Mouse (Mus musculus) cerebellum, postnatal 14 days (tissue): ENCODE results near the gene Itpr3.

Experiments used
- DNase-seq, 2 experiments: peaks; one replicate each; pipeline ENCODE4 v3.0.0; 2021; ENCODE audit warnings: mixed read lengths in 2 of 2

The Itpr3 gene

DNA sequence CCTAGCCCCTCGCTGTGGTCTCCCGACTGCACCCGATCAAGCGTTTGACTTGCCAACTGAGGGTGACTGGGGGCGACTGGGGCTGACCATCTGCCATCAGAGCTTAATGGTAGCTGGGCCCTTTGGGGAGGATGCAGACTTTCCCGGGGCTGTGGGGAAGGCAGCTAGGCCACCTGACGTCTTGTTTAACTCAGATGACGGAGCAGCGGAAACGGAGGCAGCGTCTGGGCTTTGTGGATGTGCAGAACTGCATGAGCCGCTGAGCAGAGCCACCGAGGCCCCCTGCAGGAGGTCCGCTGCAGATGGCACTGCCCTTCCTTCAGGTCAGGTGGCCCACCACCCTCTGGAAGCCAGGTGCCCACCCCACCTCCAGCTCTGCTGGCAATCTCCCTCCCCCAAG lies 64.2 kb downstream of the Itpr3 start:
- peak in 1 of 2 experiments; percentile 63 for DNase-seq

DNA sequence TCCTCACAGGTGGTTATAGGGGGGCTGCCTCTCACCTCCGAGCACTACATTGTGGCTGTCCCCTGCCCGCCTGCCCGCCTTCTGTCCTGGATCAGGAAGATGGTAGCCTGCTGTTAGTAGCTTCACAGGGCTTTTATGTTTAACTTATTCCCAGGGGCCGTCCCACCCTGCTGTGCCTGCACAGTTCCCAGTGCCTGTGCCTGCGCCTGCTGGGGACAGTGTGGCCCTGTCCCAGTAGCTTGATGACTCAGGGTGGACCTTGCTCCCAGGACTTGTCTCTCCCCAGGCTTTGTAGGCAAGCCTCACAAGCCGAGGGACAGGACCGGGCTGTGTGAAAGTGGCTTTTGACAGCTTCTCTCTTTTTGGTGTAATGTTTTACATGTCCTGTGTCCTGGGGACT lies 64.7 kb downstream of the Itpr3 start:
- peak; percentile 47 to 52 for DNase-seq

DNA sequence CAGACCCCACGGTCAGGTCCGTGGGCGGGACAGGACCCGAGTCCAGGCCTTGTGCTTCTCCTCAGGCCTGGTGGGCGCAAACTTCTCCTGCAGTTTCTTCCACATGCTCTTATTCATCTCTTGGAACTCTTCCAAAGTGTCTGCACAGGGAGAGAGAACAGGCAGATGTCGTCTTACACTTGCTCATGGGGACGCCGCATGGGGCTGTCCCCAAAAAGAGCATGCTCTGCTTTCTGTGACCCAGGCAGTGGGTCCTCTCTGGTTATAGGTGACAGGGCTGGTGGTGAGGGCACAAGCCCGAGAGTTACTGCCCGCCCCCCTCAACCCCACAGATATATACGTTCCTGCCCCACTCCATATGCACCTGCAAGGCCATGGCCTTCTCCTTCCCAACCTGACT lies 65.6 kb downstream of the Itpr3 start:
- DNase-seq, result peak in 1 of 2 experiments; percentile 16

DNA sequence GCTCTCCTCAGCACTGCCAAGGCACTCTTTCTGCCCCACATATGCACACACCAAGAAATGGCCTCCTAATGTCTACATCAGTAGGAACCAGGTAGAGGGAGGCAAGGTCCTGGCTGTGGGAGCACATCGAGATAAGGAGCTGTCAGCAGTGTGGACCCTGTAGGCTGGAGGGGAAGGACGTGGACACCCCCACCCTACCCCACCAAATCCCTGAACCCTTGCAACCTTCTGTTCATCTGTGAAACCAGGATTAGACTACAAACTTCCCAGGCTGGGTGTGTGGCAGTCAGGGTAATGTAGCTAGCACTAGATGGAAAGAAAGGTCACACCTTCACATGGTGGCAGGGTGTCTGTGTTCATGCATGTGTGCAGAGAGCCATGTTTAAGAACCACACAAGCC lies 66.0 kb downstream of the Itpr3 start:
- DNase-seq, result peak in 1 of 2 experiments; percentile 11

DNA sequence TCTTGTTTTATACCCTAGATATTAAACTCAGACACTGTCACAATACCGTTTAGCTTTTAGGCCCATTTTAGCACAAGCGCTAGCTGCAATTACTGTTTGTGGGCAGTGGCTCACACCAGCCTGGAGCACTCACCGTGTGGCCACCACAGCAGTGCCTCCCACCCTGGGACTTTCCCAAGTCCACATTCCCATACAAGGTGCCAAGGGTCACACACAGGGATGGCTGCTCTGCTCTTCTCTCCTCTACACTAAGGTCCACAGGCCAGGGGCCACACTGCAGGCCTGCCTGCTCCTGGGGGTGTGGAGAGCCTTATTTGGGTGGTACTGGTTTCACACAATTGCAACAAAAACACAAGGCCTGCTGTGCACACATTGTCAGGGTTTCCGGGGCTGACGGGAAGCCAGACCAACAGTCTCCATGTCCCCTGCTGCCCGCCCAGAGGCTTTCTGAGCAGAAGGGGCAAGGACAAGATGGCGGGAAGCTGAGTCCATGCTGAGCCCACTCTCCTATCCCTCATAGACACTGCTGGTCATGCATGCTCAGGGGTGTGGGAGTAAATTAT lies 66.8 kb downstream of the Itpr3 start:
- DNase-seq, result peak in 1 of 2 experiments; percentile 10

DNA sequence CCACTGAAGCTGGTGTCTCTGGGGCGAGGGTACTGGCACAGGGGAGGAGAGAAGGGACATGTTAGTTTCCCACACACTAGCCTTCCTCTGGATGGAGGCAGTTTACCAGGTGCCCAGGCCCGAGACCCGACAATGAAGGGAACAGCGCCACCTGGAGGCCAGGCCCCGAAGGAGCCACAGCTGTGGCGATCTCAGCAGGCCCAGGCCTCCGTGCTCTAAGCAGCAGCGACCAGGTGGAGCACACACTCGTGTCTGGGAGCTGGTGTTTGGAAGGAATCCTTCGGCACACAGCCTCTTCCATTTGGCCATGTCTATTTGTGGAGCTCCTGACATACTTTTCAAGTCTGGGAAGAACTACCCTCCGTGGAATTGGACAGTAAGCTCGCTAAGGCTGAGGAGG lies 68.1 kb downstream of the Itpr3 start:
- DNase-seq, result peak; percentile 83 to 92

DNA sequence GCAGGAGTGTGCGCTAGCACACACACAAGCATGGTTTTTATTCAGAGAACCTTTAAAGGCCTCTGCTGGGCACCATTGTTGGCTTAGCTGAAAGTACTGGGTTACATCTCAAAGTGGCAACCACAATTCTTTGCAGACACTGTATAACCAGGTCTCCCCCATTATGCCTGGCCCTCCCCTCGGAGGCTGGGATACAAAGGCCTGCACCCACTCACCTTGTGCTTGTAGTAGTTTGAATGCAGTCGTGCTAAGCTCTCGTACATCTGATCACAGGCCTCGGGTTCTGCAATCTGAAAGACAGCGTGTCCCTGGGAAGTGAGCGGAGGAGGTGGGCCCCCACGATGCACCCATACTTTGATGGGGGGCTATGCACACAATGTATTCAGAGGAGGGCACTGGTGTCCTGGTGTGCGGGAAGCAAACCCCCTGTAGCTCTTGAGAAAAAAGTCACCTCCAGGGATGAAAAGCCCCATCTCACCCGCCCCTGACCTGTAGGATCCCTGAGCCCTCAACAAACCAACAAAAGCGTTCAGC lies 68.6 kb downstream of the Itpr3 start:
- no peak for DNase-seq

DNA sequence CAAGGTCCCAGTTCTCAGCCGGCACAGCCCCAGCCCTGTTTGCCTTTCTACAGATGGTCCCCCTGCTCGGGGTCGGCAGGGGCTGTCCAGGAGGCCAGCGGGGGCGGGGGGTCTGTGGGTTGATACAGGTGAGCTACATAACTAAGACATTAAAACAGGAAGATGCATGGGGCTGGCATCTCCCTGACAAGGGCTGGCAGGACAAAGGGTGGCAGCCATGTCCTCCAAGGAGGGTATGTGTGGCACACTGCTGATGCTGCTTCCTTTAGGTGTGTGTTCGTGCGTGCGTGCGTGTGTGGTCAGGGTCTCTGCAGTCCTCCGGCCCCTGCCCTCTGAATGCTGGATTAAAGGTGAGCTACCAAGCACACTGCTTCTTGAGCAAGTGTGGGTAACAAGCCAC lies 69.9 kb downstream of the Itpr3 start:
- no peak for DNase-seq

DNA sequence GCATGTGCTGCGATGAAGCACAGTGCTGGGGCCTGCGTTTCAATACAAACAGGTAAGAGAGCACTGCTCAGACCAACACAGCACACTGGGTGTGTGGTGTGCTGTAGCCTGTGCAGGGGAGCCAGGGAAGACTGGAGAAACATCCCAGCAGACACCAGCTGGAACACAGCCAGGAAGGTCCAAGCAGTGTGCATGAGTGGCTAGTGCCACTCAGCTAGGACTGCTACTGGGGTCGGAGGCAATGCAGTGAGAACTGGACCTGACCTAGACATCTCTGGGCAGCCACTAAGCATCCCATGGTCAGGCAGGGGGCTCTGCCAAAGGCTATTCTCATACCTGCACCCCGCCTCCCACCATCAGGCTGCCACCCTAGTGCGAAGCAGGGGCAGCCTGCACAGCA lies 71.1 kb downstream of the Itpr3 start:
- DNase-seq, result peak; percentile 39 to 58

DNA sequence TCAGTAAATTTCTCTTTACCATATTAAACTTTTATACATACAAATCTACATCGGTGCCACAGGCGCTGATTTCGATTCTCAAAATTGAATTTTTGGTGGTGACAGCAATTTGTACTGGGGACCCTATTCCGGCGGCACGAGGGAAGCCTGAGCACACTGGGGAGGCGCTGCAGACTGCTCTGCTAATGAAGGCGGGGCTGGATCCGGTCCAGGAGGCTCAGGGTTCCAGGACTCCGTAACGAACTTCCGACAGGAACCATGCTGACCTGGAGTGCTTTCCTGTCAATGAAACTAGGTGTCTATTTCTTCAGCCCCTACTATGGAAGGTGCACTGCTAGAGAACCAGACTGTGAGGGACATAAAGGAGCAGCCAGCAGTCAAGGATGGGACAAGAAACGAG lies 72.2 kb downstream of the Itpr3 start:
- peak; percentile 60 to 69 for DNase-seq

DNA sequence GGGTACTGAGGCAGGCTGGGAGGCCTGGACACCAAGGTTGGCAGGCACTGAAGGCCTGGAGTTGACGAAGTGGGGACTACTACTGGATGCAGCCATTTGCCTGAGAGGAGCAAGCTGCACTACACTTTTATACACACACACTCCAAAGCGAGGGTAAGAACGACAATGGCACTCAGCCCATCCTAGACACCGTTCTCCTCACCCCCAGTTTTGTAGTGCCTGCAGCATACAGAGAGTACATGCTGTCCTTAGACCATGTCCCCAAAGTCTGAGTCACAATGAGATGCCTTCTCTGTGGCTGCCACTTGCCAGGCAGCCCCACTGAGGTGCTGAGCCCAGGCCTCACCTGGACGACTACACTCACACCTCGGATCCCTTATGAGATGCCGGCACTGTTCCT lies 72.7 kb downstream of the Itpr3 start:
- peak in 1 of 2 experiments; percentile 12 for DNase-seq

DNA sequence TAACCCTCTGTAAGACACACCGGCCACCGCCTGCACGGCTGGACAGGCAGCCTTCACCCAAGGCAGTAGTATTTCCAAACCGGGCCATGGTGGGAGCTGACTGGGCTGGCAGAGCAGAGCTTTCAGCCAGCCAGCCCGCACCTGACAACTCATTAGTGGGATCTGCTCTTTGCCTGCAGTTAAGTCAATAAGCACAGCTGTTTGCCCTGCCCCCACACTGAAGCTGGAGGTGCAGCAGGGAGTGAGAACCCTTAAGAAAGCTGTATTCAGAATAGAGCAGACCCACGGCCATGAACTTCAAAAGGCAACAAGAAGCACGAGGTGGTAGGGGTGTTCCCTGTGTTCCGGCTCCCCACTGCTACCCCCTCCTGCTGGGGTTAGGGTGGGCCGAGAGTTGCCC lies 73.1 kb downstream of the Itpr3 start:
- peak in 1 of 2 experiments; percentile 9 for DNase-seq

DNA sequence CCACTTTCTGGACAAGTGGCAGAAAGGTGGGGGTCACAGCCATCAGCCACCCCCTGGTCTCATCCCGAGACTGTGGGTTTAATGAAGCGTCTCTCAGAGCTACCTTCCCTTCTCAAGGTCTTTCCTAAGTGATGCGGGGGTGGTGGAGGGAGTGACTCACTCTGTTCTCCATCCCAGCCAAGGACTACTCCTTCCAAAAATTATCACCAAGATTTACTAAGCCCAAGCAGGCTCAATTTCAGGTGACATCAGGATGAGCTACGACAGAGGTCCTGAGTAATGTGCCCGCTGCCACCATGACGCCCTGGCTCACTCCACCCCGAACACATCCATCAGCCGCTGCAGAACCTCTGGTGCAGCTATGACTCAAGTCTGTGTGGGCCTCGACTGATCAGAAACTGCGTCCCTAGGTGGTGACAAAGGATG lies 74.1 kb downstream of the Itpr3 start:
- DNase-seq, result no peak

DNA sequence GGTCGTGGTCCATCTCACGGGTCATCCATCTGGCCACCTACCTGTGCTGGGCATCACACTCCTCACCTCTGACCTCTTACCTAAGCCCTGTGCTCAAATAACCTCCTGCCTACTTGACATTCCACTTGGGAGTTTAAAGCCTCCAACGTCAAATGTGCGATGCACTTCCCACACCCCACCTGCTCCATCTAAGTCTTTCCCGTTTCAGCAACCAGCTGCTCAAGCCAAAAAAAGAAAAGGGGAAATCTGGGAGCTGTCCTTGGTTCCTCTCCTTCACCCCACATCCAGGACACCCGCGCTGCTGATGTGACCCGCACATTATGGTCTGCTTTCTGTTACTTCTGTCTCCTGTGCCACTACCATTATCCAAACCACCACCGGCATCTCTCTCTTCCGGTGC lies 75.1 kb downstream of the Itpr3 start:
- no peak for DNase-seq

DNA sequence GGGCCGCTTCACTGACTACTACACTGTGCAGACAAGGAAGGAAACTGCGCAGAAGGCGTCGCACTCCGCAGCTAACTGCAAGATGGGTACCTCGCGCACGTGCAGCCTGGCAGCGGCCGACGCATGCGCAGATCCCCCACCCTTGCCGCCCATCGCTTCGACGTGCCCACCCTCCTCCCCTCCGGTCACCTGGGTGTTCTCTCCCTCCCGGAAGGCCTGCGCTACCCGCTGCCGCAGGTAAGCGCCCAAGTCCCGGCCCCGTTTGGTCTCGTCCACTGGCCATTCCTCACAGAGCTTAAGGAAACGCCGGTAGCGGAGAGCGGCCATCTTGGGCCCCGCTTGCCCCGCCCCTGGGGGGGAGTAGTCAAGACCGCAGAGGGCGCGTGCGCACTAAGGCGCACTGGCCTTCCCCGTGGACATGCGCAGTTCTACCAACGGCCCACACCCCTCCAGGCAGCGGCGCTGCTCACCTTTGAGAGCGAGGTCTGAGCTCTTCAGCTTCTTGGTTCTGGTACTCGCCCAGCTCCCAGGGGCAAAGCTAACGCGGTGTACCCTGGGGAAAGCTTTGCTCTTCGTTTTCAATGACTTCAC lies 76.5 kb downstream of the Itpr3 start, which contains the start of gene Uqcc2:
Gene Uqcc2, minus strand, starts transcription at position 366 of the 591 bp plus-strand sequence.
- DNase-seq, result peak; percentile 99

DNA sequence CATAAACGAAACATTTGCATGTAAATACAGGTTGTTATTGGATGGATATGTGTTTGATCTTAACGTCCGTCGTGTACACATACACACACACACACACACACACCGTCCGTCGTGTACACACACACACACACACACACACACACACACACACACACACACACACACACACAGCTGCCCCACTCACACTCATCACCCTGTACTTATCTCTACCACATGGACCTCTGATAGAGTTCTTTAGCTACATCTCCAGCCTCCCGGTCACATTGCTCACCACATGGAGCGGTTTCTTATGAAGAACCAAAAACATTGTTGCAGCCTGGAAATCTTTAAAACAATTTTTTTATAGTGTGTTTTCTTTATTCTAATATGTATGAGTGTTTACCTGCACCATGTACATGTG lies 77.1 kb downstream of the Itpr3 start:
- no peak for DNase-seq

DNA sequence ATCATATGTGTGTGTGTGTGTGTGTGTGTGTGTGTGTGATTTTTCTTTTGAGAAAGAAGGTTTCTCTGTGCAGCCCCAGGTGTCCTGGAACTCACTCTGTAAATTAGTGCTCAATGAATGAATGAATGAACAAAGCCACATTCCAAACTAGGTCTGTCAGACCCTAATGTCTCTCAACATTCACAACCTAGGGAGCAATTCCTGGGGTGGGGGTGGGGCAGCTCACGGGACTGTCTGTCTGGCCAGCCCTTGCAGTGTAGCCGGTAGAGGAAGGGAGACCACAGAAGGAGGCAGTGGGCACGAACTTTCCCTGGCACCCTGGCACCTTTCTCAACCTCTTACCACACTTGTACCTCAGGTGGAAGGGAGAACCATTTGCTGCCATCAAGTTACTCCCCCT lies 77.6 kb downstream of the Itpr3 start:
- no peak for DNase-seq

DNA sequence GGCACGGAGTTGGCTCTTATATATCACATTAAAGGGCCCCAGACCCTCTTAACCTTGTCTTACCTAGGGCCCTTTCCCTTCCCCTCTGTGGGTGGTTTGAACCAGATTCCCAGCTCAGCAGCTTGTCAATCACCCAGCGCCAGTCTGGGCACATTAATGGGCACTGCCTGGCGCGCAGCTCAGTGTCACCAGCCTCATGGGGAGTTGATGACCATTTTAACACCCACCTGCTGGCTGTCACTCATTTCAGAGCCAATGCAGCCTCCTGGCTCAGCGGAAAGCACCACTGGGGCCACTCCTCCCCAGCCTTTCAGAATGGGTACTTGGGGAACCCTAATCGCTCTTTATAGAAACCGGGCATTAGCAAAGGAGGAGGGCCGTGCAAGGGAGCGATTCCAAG lies 81.3 kb downstream of the Itpr3 start:
- DNase-seq, result no peak

DNA sequence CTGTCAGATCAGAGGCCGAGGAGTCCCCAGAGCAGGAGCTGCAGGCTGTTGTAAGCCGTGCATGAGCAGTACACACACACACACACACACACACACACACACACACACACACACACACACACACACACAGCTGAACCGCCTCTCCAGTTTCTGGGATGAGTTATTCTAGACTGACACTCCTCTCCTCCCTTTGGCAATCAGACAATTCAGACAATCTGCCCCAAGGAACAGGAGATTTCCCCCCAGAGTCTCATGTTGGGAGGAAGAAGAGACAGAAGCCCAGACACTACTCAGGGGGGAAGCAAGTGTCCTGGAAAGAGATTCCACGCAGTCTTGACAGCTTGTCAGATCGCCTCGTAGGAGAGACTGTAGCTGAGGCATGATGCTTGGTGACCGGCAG lies 82.2 kb downstream of the Itpr3 start:
- no peak for DNase-seq

DNA sequence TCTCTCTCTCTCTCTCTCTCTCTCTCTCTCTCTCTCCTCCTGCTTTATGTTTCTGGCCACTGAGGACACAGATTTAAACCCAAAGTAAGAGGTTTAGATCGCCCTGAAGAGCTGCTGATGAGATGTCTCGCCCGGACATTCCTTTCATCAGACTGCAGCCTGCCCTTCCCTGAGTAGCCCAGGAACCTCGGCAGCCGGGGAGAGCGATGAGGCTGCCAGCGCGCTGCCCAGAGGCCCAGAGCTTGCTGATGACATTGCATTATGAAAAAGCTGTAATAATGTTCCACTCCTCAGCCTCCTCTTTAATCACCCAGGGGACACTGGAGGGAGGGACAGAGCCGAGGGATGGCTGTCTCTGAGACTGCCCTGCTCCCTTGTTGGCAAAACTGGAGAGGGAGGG lies 83.2 kb downstream of the Itpr3 start:
- no peak for DNase-seq

DNA sequence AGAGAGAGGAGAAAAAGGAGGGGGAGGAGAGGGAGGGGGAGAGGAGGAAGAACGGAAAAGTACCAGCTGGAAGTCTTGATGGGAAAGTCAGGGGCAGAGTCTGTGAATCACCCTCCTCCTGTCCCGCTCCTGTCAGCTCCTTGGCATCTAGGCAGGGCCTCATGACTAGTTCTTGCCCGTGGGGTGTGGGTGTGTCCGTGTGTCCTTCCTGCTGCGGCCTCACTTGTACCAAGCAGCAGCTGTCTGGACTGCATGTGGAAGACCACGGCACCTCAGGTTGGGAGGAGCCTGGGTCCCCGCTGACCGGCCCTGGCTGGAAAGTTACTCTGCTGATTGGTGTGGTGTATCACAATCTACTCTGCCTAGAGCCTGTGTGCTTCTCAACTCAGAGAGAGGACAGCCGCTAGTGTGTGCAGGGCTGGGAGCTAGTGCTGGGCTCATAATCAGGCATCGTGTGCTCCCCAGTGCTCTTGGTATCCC lies 84.9 kb downstream of the Itpr3 start:
- DNase-seq, result no peak

DNA sequence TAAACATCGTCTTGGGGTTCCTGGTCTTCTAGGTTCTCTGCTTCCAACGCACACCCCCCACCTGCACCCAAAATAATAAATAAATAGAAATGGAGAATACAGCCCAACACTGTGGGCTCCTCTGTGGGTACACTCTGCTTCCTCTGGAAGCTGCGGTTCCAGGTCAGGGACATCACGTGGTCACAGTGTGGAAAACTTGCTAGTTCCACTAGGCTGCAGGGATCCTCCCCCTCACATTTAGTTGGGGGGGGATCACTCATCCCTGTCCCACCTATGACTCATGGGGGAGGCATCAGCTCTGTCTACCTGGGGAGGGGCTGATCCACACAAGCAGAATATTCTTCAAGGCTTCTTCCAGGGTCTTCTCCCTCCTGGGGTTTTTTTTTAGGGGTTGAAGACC lies 87.0 kb downstream of the Itpr3 start:
- DNase-seq, result no peak

DNA sequence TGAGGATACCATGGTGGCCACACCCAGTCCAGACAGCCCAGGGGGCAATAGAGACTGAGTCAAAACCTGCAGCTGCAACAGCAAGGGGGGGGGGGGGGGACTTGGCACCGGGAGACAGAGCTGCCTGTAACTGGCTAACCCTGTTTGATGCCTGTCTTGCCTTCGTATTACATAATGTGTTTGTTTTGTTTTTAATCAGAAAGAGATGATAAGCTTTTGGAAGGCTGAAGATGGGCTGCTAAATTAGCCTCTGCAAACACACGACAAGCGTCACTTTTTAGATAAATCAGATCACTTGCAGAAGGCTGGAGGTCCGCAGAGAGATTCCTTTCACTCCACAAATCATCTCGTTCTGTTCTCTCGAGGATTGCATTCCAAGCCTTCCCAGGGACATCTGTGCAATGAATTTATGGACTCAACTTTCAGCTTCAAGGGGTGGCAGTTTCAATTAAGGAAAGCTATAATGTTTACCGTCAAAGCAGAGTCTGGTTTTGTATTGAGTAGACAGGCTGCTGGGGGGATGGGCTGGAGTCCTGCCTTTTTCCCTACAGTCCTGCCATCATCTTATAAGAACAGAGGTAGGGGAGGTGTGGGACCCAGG lies 89.3 kb downstream of the Itpr3 start:
- DNase-seq, result no peak

DNA sequence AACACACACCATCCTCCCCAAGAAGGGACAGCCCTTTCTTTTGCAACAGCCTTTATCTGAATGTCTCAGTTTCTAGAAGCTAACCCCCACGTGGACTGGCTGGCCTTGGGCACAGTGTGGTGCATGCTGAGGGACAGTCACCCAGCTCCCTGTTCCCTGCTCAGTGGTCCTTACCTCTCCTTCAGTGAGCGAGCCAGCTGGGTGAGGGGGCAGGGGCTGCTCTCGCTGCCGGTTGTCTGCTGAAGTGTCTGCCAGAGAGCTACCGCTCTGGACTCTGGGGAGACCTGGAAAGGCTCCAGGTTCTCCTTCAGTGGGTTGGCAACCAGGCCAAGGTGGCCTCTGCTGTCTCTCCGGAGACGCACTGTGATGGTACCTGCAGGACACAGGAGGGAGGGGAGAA lies 93.8 kb downstream of the Itpr3 start:
- peak in 1 of 2 experiments; percentile 38 for DNase-seq
